Mouse (Mus musculus) hindbrain, embryonic 12.5 days (tissue): ENCODE data around the gene Rhox10. TPM values are rescaled to one million over a fixed set of nuclear protein-coding genes. Genes with fewer than 3 reads are reported as not detected.
"Not testable (repeated sequence)": the region's sequence is repeated elsewhere in the genome, so short reads cannot be mapped to it uniquely, and the experiment has no call there.

ENCODE experiments used
- ATAC-seq: fragments of 200-750 bp; cut with Nextera tagmentation; 2 replicates; pipeline ENCODE4 v1.8.0; 2017; ENCODE audit warnings: moderate TSS enrichment; ENCODE audit not compliant: low FRiP score
- H3K27ac ChIP-seq: fragments of 300-500 bp; sonication (generic); 2 replicates; pipeline ENCODE4 v1.5.1; 2016; ENCODE audit warnings: mild to moderate bottlenecking
- H3K27me3 ChIP-seq: fragments of 300-500 bp; sonication (generic); 2 replicates; pipeline ENCODE4 v1.6.1; 2016; ENCODE audit warnings: mild to moderate bottlenecking
- H3K36me3 ChIP-seq: fragments of 300-500 bp; sonication (generic); 2 replicates; pipeline ENCODE4 v1.6.1; 2016; ENCODE audit warnings: mild to moderate bottlenecking
- H3K4me1 ChIP-seq: fragments of 300-500 bp; sonication (generic); 2 replicates; pipeline ENCODE4 v1.6.1; 2016
- H3K4me2 ChIP-seq: fragments of 300-500 bp; sonication (generic); replicated peaks from 2 replicates; pipeline ENCODE4 v1.6.1; 2016; ENCODE audit warnings: mild to moderate bottlenecking
- H3K4me3 ChIP-seq: fragments of 300-500 bp; sonication (generic); 2 replicates; pipeline ENCODE4 v1.5.1; 2016; ENCODE audit warnings: mild to moderate bottlenecking
- H3K9ac ChIP-seq: fragments of 300-500 bp; sonication (generic); 2 replicates; pipeline ENCODE4 v1.6.1; 2016; ENCODE audit warnings: mild to moderate bottlenecking, moderate library complexity
- H3K9me3 ChIP-seq: fragments of 300-500 bp; sonication (generic); replicated peaks from 2 replicates; pipeline ENCODE4 v1.6.1; 2016; ENCODE audit warnings: mild to moderate bottlenecking
- WGBS: fragments of 180-500 bp; shearing (Covaris S2); methylation state at CpG from one replicate; pipeline ENCODE4 v1.1.7; 2016; 5-methylcytosine and 5-hydroxymethylcytosine counted together
- polyA plus RNA-seq: library from polyadenylated mRNA; unstranded; fragments of >200 nt; fragmentation: Nextera tagmentation; extraction: Ambion mirVana; gene quantifications from 2 replicates; pipeline ENCODE4 v1.2.1, GENCODE M21; 2016

The Rhox10 gene
- not detected in 2 replicates for polyA plus RNA-seq

- 88% methylated on average over 11 of the region's 11 CpGs for WGBS
- Histone ChIP-seq H3K9me3 (no peaks in the 10 kb centered on the region), H3K4me3 (no peak within 1 kb of the TSS), H3K27me3 (no peaks in the 10 kb centered on the region), H3K4me1 (no peaks in the 10 kb centered on the region), H3K4me2 (no peak within 1 kb of the TSS), H3K9ac (no peak within 1 kb of the TSS), H3K27ac (no peak within 1 kb of the TSS), H3K36me3 (no peaks in the 10 kb centered on the region)
- ATAC-seq, result no peak
Observed at GRCm38 (mm10) chrX:38066175-38066574, at the start of gene Rhox10. Gene Rhox10 (plus strand): TSS chrX:38066475.

- H3K27me3 ChIP-seq, H3K9ac ChIP-seq, H3K9me3 ChIP-seq, H3K4me1 ChIP-seq, H3K27ac ChIP-seq, ATAC-seq, H3K36me3 ChIP-seq, H3K4me2 ChIP-seq, H3K4me3 ChIP-seq: not testable (repeated sequence)
Observed at GRCm38 (mm10) chrX:38018597-38018996, 47.7 kb upstream of the Rhox10 start, which contains the start of gene Btg1-ps1. Gene Btg1-ps1 (minus strand): TSS chrX:38018815.

GRCm38 (mm10) chrX:38033841-38034240 is 32.4 kb upstream of the Rhox10 start:
- H3K27me3 ChIP-seq, result no peaks in the 10 kb centered on the region
- no peak overlapping the region for H3K4me3 ChIP-seq
- no peak for ATAC-seq
- no peak overlapping the region for H3K27ac ChIP-seq
- H3K9ac ChIP-seq, result no peak overlapping the region
- no peaks in the 10 kb centered on the region for H3K36me3 ChIP-seq
- 75% methylated on average over 2 of the region's 2 CpGs for WGBS
- H3K4me1 ChIP-seq, result no peaks in the 10 kb centered on the region
- H3K9me3 ChIP-seq, result no peaks in the 10 kb centered on the region
- H3K4me2 ChIP-seq, result no peak overlapping the region

GRCm38 (mm10) chrX:38039666-38040065 is 26.6 kb upstream of the Rhox10 start:
- Histone ChIP-seq H3K4me2 (no peak overlapping the region), H3K9me3 (no peaks in the 10 kb centered on the region), H3K9ac (no peak overlapping the region), H3K36me3 (no peaks in the 10 kb centered on the region), H3K4me1 (no peaks in the 10 kb centered on the region), H3K27ac (no peak overlapping the region), H3K4me3 (no peak overlapping the region), H3K27me3 (no peaks in the 10 kb centered on the region)
- WGBS, result 95% methylated on average over 5 of the region's 5 CpGs
- no peak for ATAC-seq

- not testable (repeated sequence) for H3K27ac ChIP-seq, H3K9ac ChIP-seq, H3K36me3 ChIP-seq, H3K4me3 ChIP-seq, H3K4me1 ChIP-seq, H3K9me3 ChIP-seq, H3K4me2 ChIP-seq, H3K27me3 ChIP-seq, ATAC-seq
Observed at GRCm38 (mm10) chrX:38043014-38043413, 23.3 kb upstream of the Rhox10 start, which contains the start of gene Btg1-ps2. Gene Btg1-ps2 (minus strand): TSS chrX:38043114.

- Histone ChIP-seq H3K36me3 (no peaks in the 10 kb centered on the region), H3K27me3 (no peaks in the 10 kb centered on the region), H3K4me3 (no peak overlapping the region), H3K4me1 (no peaks in the 10 kb centered on the region), H3K27ac (no peak overlapping the region), H3K9ac (no peak overlapping the region), H3K4me2 (no peak overlapping the region), H3K9me3 (no peaks in the 10 kb centered on the region)
- ATAC-seq, result no peak
- 5% methylated on average over 1 of the region's 1 CpGs for WGBS
Observed at GRCm38 (mm10) chrX:38061544-38061943, 4.7 kb upstream of the Rhox10 start.

- Histone ChIP-seq H3K27me3 (no peaks in the 10 kb centered on the region), H3K4me3 (no peak overlapping the region), H3K4me2 (no peak overlapping the region), H3K4me1 (no peaks in the 10 kb centered on the region), H3K36me3 (no peaks in the 10 kb centered on the region), H3K9me3 (no peaks in the 10 kb centered on the region), H3K9ac (no peak overlapping the region), H3K27ac (no peak overlapping the region)
- ATAC-seq, result no peak
- 21% methylated on average over 12 of the region's 12 CpGs for WGBS
Observed at GRCm38 (mm10) chrX:38084226-38084625, 18.0 kb downstream of the Rhox10 start.

- no peak for ATAC-seq
- 86% methylated on average over 9 of the region's 9 CpGs for WGBS
- Histone ChIP-seq H3K4me3 (no peak within 1 kb of the TSS), H3K9ac (no peak within 1 kb of the TSS), H3K27me3 (no peaks in the 10 kb centered on the region), H3K4me1 (no peaks in the 10 kb centered on the region), H3K9me3 (no peaks in the 10 kb centered on the region), H3K4me2 (no peak within 1 kb of the TSS), H3K36me3 (no peaks in the 10 kb centered on the region), H3K27ac (no peak within 1 kb of the TSS)
Observed at GRCm38 (mm10) chrX:38085041-38085440, 18.8 kb downstream of the Rhox10 start, which contains the start of gene Rhox11. Gene Rhox11 (minus strand): TSS chrX:38085141.

GRCm38 (mm10) chrX:38110807-38111206 is 44.5 kb downstream of the Rhox10 start, which contains the start of gene Rhox12:
Gene Rhox12 (minus strand): TSS chrX:38110907.
- no peaks in the 10 kb centered on the region for H3K4me1 ChIP-seq
- H3K9me3 ChIP-seq, result no peaks in the 10 kb centered on the region
- H3K9ac ChIP-seq, result no peak within 1 kb of the TSS
- no peak for ATAC-seq
- H3K4me3 ChIP-seq, result no peak within 1 kb of the TSS
- no peaks in the 10 kb centered on the region for H3K36me3 ChIP-seq
- H3K4me2 ChIP-seq, result no peak within 1 kb of the TSS
- no peak within 1 kb of the TSS for H3K27ac ChIP-seq
- 72% methylated on average over 4 of the region's 4 CpGs for WGBS
- no peaks in the 10 kb centered on the region for H3K27me3 ChIP-seq

GRCm38 (mm10) chrX:38120982-38121381 is 54.7 kb downstream of the Rhox10 start, which contains the start of gene Rhox13:
Gene Rhox13 (plus strand): TSS chrX:38121219.
- Histone ChIP-seq H3K9me3 (peaks cover 18% of the 10 kb centered on the region), H3K4me3 (no peak within 1 kb of the TSS), H3K4me1 (no peaks in the 10 kb centered on the region), H3K27me3 (no peaks in the 10 kb centered on the region), H3K4me2 (no peak within 1 kb of the TSS), H3K9ac (no peak within 1 kb of the TSS), H3K27ac (no peak within 1 kb of the TSS), H3K36me3 (no peaks in the 10 kb centered on the region)
- WGBS, result 95% methylated on average over 20 of the region's 20 CpGs
- no peak for ATAC-seq

Other genes with a start within 250 kb of the Rhox10 start
- not detected in 2 replicates for gene Rhox6, start 239.6 kb upstream of the Rhox10 start, polyA plus RNA-seq
- gene Rhox7a, start 234.8 kb upstream of the Rhox10 start, polyA plus RNA-seq, result not detected in 2 replicates
- gene Rhox8, start 187.5 kb upstream of the Rhox10 start, polyA plus RNA-seq, result not detected in 2 replicates
- gene Rhox7b, start 169.2 kb upstream of the Rhox10 start, polyA plus RNA-seq, result not detected in 2 replicates
- not detected in 2 replicates for gene Rhox9, start 164.7 kb upstream of the Rhox10 start, polyA plus RNA-seq
- gene Btg1-ps1, start 47.7 kb upstream of the Rhox10 start, polyA plus RNA-seq, result not detected in 2 replicates
- not detected in 2 replicates for gene Btg1-ps2, start 23.4 kb upstream of the Rhox10 start, polyA plus RNA-seq
- not detected in 2 replicates for gene Rhox11, start 18.7 kb downstream of the Rhox10 start, polyA plus RNA-seq
- not detected in 2 replicates for gene Rhox12, start 44.4 kb downstream of the Rhox10 start, polyA plus RNA-seq
- not detected in 2 replicates for gene Rhox13, start 54.7 kb downstream of the Rhox10 start, polyA plus RNA-seq
- 6.3 and 6.9 TPM in 2 replicates for gene Zbtb33, start 123.3 kb downstream of the Rhox10 start, polyA plus RNA-seq
- gene Tmem255a, start 186.0 kb downstream of the Rhox10 start, polyA plus RNA-seq, result 22.2 and 27.4 TPM in 2 replicates
- 0.06 and 0.40 TPM in 2 replicates for gene Atp1b4, start 249.7 kb downstream of the Rhox10 start, polyA plus RNA-seq